Mouse (Mus musculus): ENCODE results near the gene Mtmr2.

DNA sequence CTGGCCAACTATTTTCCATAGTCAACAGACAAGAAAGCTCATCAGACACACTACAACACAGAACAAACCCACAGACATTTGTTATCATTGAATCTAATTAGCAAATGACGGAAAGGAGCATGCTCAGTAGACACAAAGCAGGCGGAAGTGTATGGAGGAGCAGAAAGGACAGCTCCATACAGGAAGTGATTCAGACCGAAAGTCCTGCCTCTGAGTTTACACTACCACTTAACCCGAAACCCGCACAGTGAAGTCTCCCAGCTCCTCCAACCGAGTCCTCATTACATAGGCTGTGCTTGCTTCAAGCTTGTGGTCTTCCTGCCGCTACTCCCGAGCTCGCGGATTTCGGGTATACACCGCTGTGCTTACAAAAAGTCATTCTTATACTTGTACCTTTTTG is 46.4 kb upstream of the Mtmr2 start:
- TF ChIP-seq GATA1 (IDR thresholded peaks at IDR 0.05; ENCODE audit: borderline replicate concordance, low read length) = no peak
- TF ChIP-seq FLI1 (IDR thresholded peaks at IDR 0.05; ENCODE audit: low read length) = no peak
